Mouse (Mus musculus) embryo, embryonic 9.5 days (tissue): ENCODE measurements around the gene Zfp622.

Experiments used
- DNase-seq: peaks from one replicate; pipeline ENCODE4 v3.0.0-alpha.2; 2017; ENCODE audit errors: extremely low spot score

Zfp622 gene

GRCm38 (mm10) chr15:25984067-25984733 lies at the start of gene Zfp622:
Zfp622 (plus strand) TSS chr15:25984366.
- peak; percentile 94 for DNase-seq

- no peak for DNase-seq
Measured at GRCm38 (mm10) chr15:25934411-25934810, 49.8 kb upstream of the Zfp622 start.

- DNase-seq: no peak
Measured at GRCm38 (mm10) chr15:25938496-25938895, 45.7 kb upstream of the Zfp622 start.

DNA sequence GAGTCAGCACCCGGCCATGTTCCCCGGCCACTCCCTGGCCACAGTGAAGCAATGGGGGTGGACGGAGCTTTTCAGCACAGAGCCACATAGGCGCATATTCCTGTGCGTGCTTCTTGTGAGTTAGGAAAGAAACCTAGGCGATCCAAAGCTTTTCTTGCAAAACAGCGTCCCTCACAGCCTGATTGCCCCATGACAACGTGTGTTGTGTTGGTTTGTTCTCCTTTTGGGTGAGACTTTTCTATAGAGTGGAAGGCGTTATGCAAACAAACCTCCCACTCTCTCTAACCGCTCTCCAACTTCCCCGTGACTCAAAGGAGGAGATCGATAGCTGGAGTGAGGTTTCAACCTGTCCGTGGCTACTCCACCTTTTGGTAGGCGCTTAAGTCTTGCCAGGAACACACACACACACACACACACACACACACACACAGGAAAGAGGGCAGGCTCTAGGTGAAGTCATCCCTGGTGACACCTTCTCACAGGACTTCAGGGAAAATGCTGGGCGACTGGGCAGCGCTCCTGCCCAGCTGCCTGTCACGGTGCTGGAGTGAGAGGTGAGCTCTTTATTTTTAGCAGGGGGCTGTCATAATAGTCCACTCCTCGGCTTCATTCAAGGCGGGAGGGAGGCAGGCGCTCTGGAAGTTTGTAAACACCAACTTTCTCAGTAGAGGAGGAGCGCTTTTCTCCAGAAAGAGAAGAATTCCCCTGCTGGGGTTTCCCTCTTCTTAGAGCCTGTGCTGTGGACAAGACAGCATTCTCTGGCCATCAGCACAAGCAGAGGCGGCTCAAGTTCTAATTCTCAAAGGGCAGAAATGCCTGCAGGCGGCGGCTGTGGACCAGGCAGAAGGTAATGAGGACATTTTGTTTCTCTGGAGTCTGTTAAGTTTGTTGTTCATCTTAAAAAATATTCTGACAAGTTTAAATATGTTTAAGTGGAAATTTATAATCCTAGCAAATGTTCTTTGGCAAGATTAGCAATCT lies 43.5 kb upstream of the Zfp622 start:
- peak; percentile 24 for DNase-seq

- no peak for DNase-seq
Measured at GRCm38 (mm10) chr15:25941514-25941913, 42.7 kb upstream of the Zfp622 start.

GRCm38 (mm10) chr15:25942415-25942814 lies 41.8 kb upstream of the Zfp622 start:
- no peak for DNase-seq

DNA sequence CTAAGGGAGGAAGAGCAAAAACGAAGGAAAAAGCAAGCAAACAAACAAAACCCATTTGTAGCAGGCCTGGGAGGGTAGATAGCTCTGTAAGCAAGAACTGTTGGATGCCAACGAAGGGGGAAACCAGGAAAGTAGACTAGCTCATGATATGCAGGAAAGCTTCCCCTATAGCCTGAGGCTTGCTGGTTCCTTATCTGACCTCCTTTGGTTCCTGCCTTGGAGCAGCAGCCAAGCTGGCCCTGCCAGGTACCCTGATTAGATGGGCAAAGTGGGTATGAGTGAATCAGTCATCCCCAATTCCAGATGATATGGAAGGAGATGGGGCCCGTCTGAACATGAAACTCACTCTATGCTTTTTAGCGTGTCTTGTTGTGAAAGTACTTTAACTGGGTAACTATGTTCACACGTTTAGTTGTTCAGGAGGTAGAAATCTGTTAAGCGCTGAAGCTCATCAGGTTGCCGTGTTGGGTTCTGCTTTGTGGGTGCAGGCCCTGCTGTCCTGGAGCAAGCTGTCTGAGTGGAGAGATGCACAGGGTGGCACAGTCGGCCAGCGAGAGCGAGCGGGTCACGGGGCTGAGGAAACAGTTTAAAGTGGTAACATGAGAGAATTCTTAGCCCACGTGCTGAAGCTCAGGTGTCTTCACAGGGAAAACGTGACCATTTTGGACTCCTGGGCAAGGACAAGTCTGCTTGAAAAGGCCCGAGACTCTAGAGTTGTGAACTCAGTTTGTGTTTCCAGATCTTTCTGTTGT lies 40.6 kb upstream of the Zfp622 start:
- DNase-seq: no peak

DNA sequence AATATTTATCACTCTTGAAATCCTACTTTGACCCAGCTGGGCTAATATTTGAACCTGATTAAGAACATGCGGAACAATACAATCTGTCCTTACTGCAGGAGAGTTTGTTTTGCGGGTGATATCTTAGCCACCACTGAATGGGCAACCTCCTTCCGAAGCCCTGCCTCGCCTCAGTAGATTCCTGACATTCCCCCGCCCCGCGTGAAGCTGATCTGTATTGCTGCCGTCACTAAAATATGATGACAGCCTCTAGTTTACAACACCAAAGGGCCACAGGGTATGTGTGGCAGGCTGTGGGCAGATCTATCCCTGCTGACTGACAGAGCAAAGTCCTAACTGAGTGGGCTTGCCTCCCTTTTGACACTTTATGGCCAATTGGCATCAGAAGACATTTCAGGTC lies 38.9 kb upstream of the Zfp622 start:
- no peak for DNase-seq

DNA sequence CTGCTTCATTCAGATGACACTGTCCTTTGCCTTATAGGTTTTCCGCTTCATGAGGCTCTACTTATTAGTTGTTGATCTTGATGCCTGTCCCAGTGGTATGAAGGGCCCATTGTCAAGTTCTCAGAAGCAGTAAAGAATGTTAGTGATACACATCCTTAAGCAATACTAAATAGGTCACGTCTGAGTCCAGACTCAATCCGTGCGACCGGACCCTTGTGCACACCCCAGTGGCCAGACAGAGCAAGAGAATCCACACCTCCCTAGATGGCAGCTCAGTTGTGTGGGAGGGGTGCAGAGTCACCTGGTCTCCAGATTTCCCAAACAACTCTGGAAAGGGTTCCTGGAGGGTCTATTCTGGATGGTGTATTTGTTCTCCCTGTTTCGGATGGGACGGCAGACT lies 37.7 kb upstream of the Zfp622 start:
- no peak for DNase-seq

DNA sequence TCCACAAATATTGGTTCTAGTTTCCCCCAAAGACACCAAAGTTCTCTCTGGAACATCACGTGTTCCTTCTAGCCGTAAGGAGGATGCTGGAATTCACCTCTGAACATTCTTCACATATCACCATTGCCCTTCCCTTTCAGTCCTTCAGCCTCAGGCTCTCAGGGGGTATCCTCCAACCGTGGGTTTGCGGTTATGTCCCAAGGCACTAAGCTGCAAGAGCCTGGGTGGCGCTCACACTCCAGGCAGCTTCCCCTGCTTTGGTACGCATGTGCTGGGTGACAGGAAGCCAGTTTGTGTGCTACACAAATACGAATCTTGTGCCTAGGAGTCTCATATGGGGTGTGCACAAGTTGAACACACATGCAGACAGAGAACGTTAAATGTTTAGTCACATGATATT lies 36.8 kb upstream of the Zfp622 start:
- DNase-seq: no peak

DNA sequence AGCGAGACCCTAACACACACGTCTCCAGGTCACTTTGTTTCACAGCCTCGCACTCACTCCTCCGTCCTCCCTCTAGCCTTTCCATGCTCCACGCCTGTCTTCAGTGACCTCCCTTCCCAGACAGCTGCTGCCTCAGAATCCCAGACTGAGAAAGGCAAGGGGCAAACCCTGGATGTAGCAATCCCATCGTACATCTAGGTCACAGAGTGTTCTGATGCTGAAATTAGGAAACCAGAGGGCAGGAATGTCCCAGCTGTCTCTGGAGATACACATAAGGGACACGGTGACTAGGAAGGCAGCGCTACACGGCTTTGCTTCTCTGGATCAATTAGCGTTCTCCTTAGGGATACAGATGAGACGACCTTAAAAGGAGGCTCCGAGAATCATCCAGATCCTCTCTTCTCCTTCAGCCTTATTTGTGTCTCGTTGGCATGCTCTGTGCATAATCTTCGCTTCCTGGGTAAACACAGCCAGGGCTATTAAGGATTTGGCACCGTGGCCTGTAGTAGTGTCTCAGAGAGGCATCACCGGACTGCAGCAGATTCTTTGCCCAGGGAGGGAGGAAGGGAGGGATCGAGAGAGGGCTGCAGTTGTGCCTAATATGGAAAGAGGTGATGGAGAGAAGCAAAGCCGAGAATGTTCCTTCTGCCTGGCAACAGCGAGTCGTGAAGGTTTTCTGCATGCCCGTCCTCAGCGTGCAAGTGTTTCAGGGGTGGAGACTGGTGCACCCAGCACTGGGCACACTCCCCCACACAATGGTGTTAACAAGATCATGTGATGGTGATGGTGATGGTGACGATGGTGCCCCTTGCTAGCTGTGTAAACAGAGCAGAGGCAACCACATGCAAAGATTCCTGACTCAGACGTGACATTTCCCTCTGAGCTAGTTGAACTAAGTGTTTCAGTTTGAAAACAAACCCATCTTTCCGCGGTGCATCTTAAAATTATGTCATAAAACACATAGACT lies 35.6 kb upstream of the Zfp622 start:
- no peak for DNase-seq

GRCm38 (mm10) chr15:25949696-25950095 lies 34.5 kb upstream of the Zfp622 start:
- no peak for DNase-seq

DNA sequence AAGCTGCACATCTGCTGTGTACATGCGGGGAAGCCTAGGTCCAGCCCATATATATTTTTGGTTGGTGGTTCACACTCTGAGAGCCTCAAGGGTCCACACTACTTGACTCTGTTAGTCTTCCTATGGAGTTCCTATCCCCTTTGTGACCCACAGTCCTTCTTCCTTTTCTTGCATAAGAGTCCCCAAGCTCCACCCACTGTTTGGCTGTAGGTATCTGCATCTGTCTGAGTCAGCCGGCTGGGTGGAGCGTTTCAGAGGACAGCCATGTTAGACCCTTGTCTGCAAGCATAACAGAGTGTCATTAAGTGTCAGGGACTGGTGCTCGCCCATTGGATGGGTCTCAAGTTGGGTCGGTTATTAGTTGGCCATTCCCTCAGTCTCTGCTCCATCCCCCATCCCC lies 33.6 kb upstream of the Zfp622 start:
- no peak for DNase-seq

DNA sequence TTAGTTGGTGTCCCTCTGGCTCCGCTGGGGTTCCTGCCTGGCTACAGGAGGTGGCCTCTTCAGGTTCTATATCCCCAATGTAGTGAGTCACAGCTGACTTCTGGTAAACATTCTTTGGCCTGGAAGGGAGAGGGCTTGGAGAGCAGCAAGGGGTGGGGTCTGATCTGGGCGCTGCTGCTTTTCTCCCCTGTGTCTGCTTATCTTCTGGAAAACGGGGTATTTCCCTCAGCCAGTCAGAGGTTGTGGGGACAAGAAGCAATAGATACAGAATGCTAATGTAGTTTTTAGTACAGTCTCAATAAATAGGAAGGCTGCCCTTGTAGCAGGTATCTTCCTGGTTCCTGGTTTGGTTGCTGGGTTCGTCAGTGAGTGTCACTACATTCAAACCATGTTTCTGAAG lies 33.1 kb upstream of the Zfp622 start:
- no peak for DNase-seq

GRCm38 (mm10) chr15:25956001-25956400 lies 28.2 kb upstream of the Zfp622 start:
- DNase-seq: no peak

DNA sequence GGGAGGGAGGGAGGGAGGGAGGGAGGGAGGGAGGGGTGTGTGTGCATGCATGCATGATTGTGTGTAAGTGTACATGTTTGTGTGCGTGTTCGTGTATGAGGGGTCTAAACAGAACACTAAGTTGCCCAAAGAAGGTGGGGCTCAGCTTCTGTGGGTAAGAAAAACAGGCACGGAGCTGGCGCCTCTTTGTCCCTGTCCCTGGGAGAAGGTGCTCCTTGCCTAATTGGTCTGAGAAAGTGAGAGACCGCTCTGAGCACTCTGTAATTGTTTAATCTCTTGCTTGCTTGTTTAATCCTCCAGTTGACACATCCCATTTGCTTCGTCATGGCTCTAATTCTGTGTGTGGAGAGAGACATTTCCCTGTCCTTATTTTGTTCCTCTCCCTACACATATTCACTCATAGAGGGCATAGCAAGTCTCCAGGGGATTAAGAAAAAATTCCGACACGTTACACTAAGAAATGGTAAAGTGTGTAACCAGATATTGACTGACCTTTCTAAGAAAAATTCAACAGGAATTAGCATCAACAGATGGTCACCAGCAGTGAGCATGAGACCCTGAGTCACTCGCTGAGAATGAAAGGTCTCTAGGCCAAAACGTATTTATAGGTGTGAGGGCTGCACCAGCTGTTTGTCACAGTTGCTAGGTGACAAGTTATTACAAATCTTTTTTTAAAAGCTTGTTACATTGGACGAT lies 27.6 kb upstream of the Zfp622 start:
- DNase-seq: no peak

DNA sequence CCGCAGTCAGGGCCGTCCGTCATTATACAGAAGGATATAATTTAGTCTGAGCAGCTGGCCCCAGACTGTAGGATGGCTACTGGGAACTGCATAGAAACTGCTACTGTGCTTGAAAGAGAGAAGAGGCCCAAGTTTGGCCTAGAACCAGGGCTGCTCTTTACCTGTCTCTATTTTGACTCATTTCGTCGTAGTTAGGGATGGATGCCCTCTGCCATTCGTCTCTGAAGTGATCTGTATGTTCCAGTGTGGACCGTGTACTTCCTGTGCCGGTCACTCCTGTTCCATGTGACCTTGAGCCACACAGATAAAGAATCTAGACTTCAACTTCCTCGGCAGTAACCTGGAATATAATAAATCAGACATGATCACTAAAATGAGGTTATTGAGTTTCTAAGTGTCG lies 26.5 kb upstream of the Zfp622 start:
- DNase-seq: no peak

GRCm38 (mm10) chr15:25959375-25959774 lies 24.8 kb upstream of the Zfp622 start:
- DNase-seq: peak; percentile 17

- no peak for DNase-seq
Measured at GRCm38 (mm10) chr15:25960231-25960630, 23.9 kb upstream of the Zfp622 start.

- DNase-seq: no peak
Measured at GRCm38 (mm10) chr15:25966220-25966774, 17.9 kb upstream of the Zfp622 start.
